Mouse (Mus musculus) neutrophil, adult 59 days (primary cell): ENCODE data around the gene Prune2. TPM values are rescaled to one million over a fixed set of nuclear protein-coding genes. Genes with fewer than 3 reads are reported as not detected.

Experiments
- total RNA-seq, 2 experiments: library from RNA; stranded (reverse); gene quantifications; 1 replicate in 1 of 2; 2 replicates in 1 of 2; pipeline ENCODE4 v1.2.4; 2023

Gene Prune2
- total RNA-seq = under 1 TPM; 0.53 to 0.60 TPM

GRCm38 (mm10) chr19:16955613-16956271, at the start of gene Prune2:
Gene Prune2 (plus strand): TSS chr19:16956118.

Other genes starting within 250 kb of the Prune2 start
- 10 to 100 TPM; 20.4 to 22.3 TPM for gene Vps13a, start 175.2 kb upstream of the Prune2 start, total RNA-seq
- not detected for gene Foxb2, start 82.3 kb upstream of the Prune2 start, total RNA-seq